Mouse (Mus musculus): ENCODE results near the gene Prl7d1. TPM values are rescaled to one million over a fixed set of nuclear protein-coding genes. Genes with fewer than 3 reads are reported as not detected.
"Not testable (repeated sequence)": the region's sequence is repeated elsewhere in the genome, so short reads cannot be mapped to it uniquely, and the experiment has no call there.

Prl7d1 gene
- total RNA-seq (2021): not detected in 2 replicates
- long read RNA-seq, experiment 1: 0 reads
- long read RNA-seq, experiment 2: 0 reads

- DNase-seq: no peak
Observed at GRCm38 (mm10) chr13:27716636-27717035, at the start of gene Prl7d1. Gene Prl7d1, minus strand, starts transcription at chr13:27716736.

GRCm38 (mm10) chr13:27734512-27735186 is 18.1 kb upstream of the Prl7d1 start:
- DNase-seq: no peak

- DNase-seq: not testable (repeated sequence)
Observed at GRCm38 (mm10) chr13:27730286-27730959, 13.9 kb upstream of the Prl7d1 start.

GRCm38 (mm10) chr13:27725057-27725456 is 8.5 kb upstream of the Prl7d1 start:
- not testable (repeated sequence) for DNase-seq

- peak; percentile 19 for DNase-seq
Observed at GRCm38 (mm10) chr13:27706521-27706920, 10.0 kb downstream of the Prl7d1 start.

- DNase-seq: no peak
Observed at GRCm38 (mm10) chr13:27667936-27668335, 48.6 kb downstream of the Prl7d1 start, which contains the start of gene Prl7a2. Gene Prl7a2, minus strand, starts transcription at chr13:27668036.

GRCm38 (mm10) chr13:27660747-27661146 is 55.8 kb downstream of the Prl7d1 start:
- DNase-seq: no peak

Other genes starting within 250 kb of the Prl7d1 start
- gene Prl8a8, start 203.5 kb downstream of the Prl7d1 start, total RNA-seq (2021): not detected in 2 replicates
- not detected in 2 replicates for gene Prl8a9, start 152.1 kb downstream of the Prl7d1 start, total RNA-seq (2021)
- gene Prl8a1, start 134.6 kb downstream of the Prl7d1 start, total RNA-seq (2021): not detected in 2 replicates
- gene Prl7b1, start 106.2 kb downstream of the Prl7d1 start, total RNA-seq (2021): not detected in 2 replicates
- gene Prl7a1, start 74.2 kb downstream of the Prl7d1 start, total RNA-seq (2021): not detected in 2 replicates
- not detected in 2 replicates for gene Prl7a2, start 48.7 kb downstream of the Prl7d1 start, total RNA-seq (2021)
- gene Prl7c1, start 64.1 kb upstream of the Prl7d1 start, total RNA-seq (2021): not detected in 2 replicates
- not detected in 2 replicates for gene Prl2a1, start 84.9 kb upstream of the Prl7d1 start, total RNA-seq (2021)
- gene Prl2c1, start 132.6 kb upstream of the Prl7d1 start, total RNA-seq (2021): not detected in 2 replicates

Data from adrenal gland, postnatal 14 days (tissue).